Mouse (Mus musculus) liver, adult 2 months (tissue): ENCODE measurements at regions not wholly inside any gene's neighbourhood (a gene's known extent, or its start where the extent isn't known, plus 50 kb on each side); places are given as distances from the start of the nearest gene placed in this dataset.

Source experiments
- DNase-seq: peaks from one replicate; pipeline ENCODE4 v3.0.0-alpha.2; 2011; ENCODE audit warnings: low read depth, low spot score; ENCODE audit errors: extremely low read depth
- H3K27ac ChIP-seq: fragments of 200-500 bp; replicated peaks from 2 replicates; pipeline ENCODE4 v1.5.1; 2012; ENCODE audit warnings: low read depth, mild to moderate bottlenecking, control low read depth, inconsistent platforms, low read length; ENCODE audit not compliant: insufficient read depth
- H3K27me3 ChIP-seq: fragments of 200-500 bp; 2 replicates; pipeline ENCODE4 v1.6.1; 2012; ENCODE audit warnings: mild to moderate bottlenecking, moderate library complexity, low read length, inconsistent platforms; ENCODE audit not compliant: control insufficient read depth, insufficient read depth
- H3K36me3 ChIP-seq: fragments of 200-500 bp; 2 replicates; pipeline ENCODE4 v1.6.1; 2012; ENCODE audit warnings: low read length, inconsistent platforms; ENCODE audit not compliant: control insufficient read depth, insufficient read depth
- H3K4me1 ChIP-seq: fragments of 200-500 bp; 2 replicates; pipeline ENCODE4 v1.6.1; 2011; ENCODE audit warnings: low read length; ENCODE audit not compliant: control insufficient read depth, insufficient read depth
- H3K4me3 ChIP-seq: fragments of 200-500 bp; 2 replicates; pipeline ENCODE4 v1.5.1; 2011; ENCODE audit warnings: low read depth, mild to moderate bottlenecking, control low read depth, low read length, moderate library complexity; ENCODE audit not compliant: insufficient read depth
- H3K79me2 ChIP-seq: fragments of 200-500 bp; 2 replicates; pipeline ENCODE4 v1.6.1; 2012; ENCODE audit warnings: inconsistent platforms, mild to moderate bottlenecking, low read length, moderate library complexity; ENCODE audit not compliant: control insufficient read depth, insufficient read depth
- H3K9ac ChIP-seq: fragments of 200-500 bp; 2 replicates; pipeline ENCODE4 v1.6.1; 2012; ENCODE audit warnings: low read depth, mild to moderate bottlenecking, control low read depth, inconsistent platforms, low read length
- CTCF ChIP-seq: fragments of 200-500 bp; IDR thresholded peaks from 2 replicates; pipeline ENCODE4 v1.5.1; 2011; ENCODE audit warnings: low read depth, low read length, control low read depth
- POLR2A ChIP-seq: fragments of 200-500 bp; IDR thresholded peaks from 2 replicates; pipeline ENCODE4 v1.6.1; 2011; ENCODE audit warnings: low read length, control low read depth; ENCODE audit not compliant: insufficient read depth; ENCODE audit errors: extremely low read depth
- WGBS: fragments of 180-500 bp; shearing (Covaris S2); methylation state at CpG from one replicate; pipeline ENCODE4 v1.1.7; 2018; 5-methylcytosine and 5-hydroxymethylcytosine counted together

GRCm38 (mm10) chr13:79057424-79057823, 857.9 kb upstream of the Nr2f1 start:
- TF ChIP-seq CTCF (no peak), POLR2A (no peak)
- Histone ChIP-seq H3K79me2 (no peaks in the 10 kb centered on the region), H3K27me3 (no peaks in the 10 kb centered on the region), H3K9ac (no peak overlapping the region), H3K4me3 (no peak overlapping the region), H3K27ac (no peak overlapping the region), H3K36me3 (no peaks in the 10 kb centered on the region), H3K4me1 (no peaks in the 10 kb centered on the region)
- 67% methylated on average over 1 of the region's 1 CpGs for WGBS
- no peak for DNase-seq

GRCm38 (mm10) chr13:79054481-79054880, 854.9 kb upstream of the Nr2f1 start:
- no peak for TF ChIP-seq CTCF
- DNase-seq: no peak
- Histone ChIP-seq H3K9ac (no peak overlapping the region), H3K27me3 (no peaks in the 10 kb centered on the region), H3K27ac (no peak overlapping the region), H3K4me3 (no peak overlapping the region), H3K79me2 (no peaks in the 10 kb centered on the region), H3K36me3 (no peaks in the 10 kb centered on the region), H3K4me1 (no peaks in the 10 kb centered on the region)

GRCm38 (mm10) chr13:79053428-79053827, 853.9 kb upstream of the Nr2f1 start:
- no peaks in the 10 kb centered on the region for H3K27me3 ChIP-seq
- H3K9ac ChIP-seq: no peak overlapping the region
- H3K79me2 ChIP-seq: no peaks in the 10 kb centered on the region
- H3K27ac ChIP-seq: no peak overlapping the region
- no peak overlapping the region for H3K4me3 ChIP-seq
- TF ChIP-seq CTCF: no peak
- TF ChIP-seq POLR2A: no peak
- WGBS: 72% methylated on average over 1 of the region's 1 CpGs
- no peaks in the 10 kb centered on the region for H3K4me1 ChIP-seq
- DNase-seq: no peak
- H3K36me3 ChIP-seq: no peaks in the 10 kb centered on the region

DNA sequence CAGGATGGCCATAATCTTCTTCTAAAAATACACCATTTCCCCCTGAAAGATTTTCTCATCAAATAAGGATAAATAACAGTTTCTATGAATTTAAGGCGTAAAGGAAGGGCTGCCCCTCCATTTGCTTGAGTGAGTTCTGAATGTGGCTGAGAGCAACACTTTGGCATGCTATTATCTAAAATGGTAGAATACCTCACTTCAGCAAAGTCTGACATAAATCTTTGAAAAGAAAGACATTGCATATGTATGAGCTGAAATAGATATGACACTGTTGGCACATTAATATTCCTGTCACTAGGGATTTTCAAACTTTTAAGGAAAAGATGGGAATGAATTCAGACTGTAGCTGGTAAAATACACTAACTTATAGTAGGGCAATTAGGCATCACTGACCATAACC, 847.7 kb upstream of the Nr2f1 start:
- TF ChIP-seq CTCF (no peak), POLR2A (no peak)

GRCm38 (mm10) chr13:79044657-79045056, 845.1 kb upstream of the Nr2f1 start:
- Histone ChIP-seq H3K27me3 (no peaks in the 10 kb centered on the region), H3K4me1 (no peaks in the 10 kb centered on the region)
- WGBS: 57% methylated on average over 5 of the region's 5 CpGs

More for the DNA sequence above, 847.7 kb upstream of the Nr2f1 start:
- 84% methylated on average over 1 of the region's 1 CpGs for WGBS
- H3K4me1 ChIP-seq: no peaks in the 10 kb centered on the region
- H3K27ac ChIP-seq: no peak overlapping the region
- no peak overlapping the region for H3K4me3 ChIP-seq
- no peak for DNase-seq
- H3K27me3 ChIP-seq: no peaks in the 10 kb centered on the region
- H3K9ac ChIP-seq: no peak overlapping the region
- no peaks in the 10 kb centered on the region for H3K36me3 ChIP-seq
- H3K79me2 ChIP-seq: no peaks in the 10 kb centered on the region

DNA sequence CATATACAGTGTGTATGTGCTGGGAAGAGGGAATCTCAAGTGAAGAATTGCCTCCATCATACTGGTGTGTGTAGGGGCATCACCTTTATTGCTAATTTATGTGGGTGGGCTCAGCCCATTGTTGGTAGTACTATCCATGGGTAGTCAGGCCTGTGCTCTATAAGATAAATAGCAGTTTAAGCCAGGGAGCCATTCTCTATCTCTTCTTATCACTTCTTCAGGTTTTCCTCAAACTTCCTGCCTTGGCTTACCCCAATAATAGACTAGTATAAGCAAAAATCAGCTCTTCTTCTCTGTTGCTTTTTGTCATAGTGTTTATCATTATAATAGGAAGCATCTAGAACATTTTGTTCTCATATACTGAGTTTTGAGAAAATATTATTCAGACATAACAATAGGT, 838.3 kb upstream of the Nr2f1 start:
- no peak for TF ChIP-seq POLR2A
- no peak for TF ChIP-seq CTCF
- Histone ChIP-seq H3K27me3 (no peaks in the 10 kb centered on the region), H3K79me2 (no peaks in the 10 kb centered on the region), H3K36me3 (no peaks in the 10 kb centered on the region), H3K4me3 (no peak overlapping the region), H3K9ac (no peak overlapping the region), H3K27ac (no peak overlapping the region), H3K4me1 (no peaks in the 10 kb centered on the region)
- DNase-seq: no peak

More at GRCm38 (mm10) chr13:79044657-79045056, 845.1 kb upstream of the Nr2f1 start:
- Histone ChIP-seq H3K36me3 (no peaks in the 10 kb centered on the region), H3K79me2 (no peaks in the 10 kb centered on the region), H3K9ac (no peak overlapping the region), H3K4me3 (no peak overlapping the region), H3K27ac (no peak overlapping the region)
- no peak for DNase-seq
- TF ChIP-seq POLR2A: no peak
- TF ChIP-seq CTCF: no peak
